8 mouse cellular contexts compared by ENCODE assay signal in the genomic region with DNA sequence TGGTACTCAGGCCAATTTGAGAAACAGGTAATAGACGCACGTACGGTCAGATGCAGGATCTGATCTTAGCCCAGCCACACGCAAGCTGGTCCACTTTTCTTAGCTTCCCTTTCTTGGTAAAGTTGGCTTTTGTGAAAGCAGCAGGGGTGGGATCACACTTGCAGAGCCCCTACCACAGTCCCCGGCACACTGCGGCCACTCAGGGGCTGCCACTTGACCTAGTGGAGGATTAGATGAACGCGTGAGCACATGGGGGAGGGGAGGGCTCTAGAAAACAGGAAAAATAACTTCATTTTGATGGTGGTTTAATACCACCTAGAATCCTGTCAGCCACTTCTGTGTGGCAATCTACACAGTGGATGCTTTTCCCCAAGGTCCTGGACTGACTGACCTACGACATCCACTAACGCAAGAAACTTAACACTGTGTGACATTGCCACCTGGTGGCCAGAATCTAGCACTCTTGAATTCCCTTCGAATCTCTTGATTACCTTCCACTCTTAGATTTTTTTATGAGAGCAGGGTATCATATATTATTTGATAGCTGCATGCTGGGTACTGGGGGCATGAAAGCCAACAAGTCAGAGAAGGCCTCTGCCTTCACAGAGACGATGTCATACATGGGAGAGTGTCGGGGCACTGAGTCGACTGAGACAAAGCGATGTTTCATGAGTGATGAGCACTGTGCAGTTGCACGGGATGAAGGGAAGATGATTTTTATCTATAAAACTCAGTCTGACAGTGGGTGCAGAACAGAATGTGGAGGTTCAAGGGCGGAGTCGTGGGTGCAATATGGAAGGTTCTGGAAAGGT.
DNase-seq lines count a peak whose midpoint lies in the region; ATAC-seq and TF ChIP-seq lines count a peak whose summit lies in the region.

No protein-coding gene starts in this region.

- peaks cover 4% of the 10 kb centered on the region; the same call in 1 of the 2 replicates for H3K4me1 ChIP-seq in forebrain, embryonic 10.5 days
- 0 out of 2 replicates have a peak, but pooled peaks cover 3% of the 10 kb centered on the region for H3K4me1 ChIP-seq in forebrain, embryonic 12.5 days
- peaks cover 3% of the 10 kb centered on the region; the same call in 1 of the 2 replicates for H3K4me1 ChIP-seq in embryonic facial prominence, embryonic 10.5 days
- H3K4me1 ChIP-seq in lung, postnatal 0 days (ENCODE audit: insufficient read depth, low read depth, low read length) = no peaks in the 10 kb centered on the region
- no peaks in the 10 kb centered on the region for H3K4me1 ChIP-seq in small intestine, adult 2 months (ENCODE audit: control insufficient read depth, insufficient read depth, insufficient read length, low read length)

- no peak overlapping the region for H3K4me3 ChIP-seq in forebrain, embryonic 10.5 days
- no peak overlapping the region for H3K4me3 ChIP-seq in forebrain, embryonic 12.5 days (replicated peaks)
- no peak overlapping the region for H3K4me3 ChIP-seq in embryonic facial prominence, embryonic 10.5 days
- H3K4me3 ChIP-seq in lung, postnatal 0 days (ENCODE audit: low read depth, low read length) = no peak overlapping the region
- no peak overlapping the region for H3K4me3 ChIP-seq in small intestine, adult 2 months (ENCODE audit: low read depth, low read length)

- H3K27ac ChIP-seq in forebrain, embryonic 10.5 days = no peak overlapping the region
- H3K27ac ChIP-seq in forebrain, embryonic 12.5 days = no peak overlapping the region
- H3K27ac ChIP-seq in embryonic facial prominence, embryonic 10.5 days (replicated peaks) = no peak overlapping the region
- no peak overlapping the region for H3K27ac ChIP-seq in lung, postnatal 0 days (ENCODE audit: low read length)
- no peak overlapping the region for H3K27ac ChIP-seq in small intestine, adult 2 months (ENCODE audit: insufficient read depth, low read depth, low read length)

- intact Hi-C loops in heart, postnatal 14 days (cut with DNase I) = loop anchor here (2.0 to 10.0 kb wide), 4 partner anchors 176 to 494 kb away; no protein-coding TSS in a partner anchor

- no peaks in the 10 kb centered on the region for H3K9me3 ChIP-seq in forebrain, embryonic 10.5 days
- no peaks in the 10 kb centered on the region for H3K9me3 ChIP-seq in forebrain, embryonic 12.5 days
- H3K9me3 ChIP-seq in embryonic facial prominence, embryonic 10.5 days = no peaks in the 10 kb centered on the region
- no peaks in the 10 kb centered on the region for H3K9me3 ChIP-seq in lung, postnatal 0 days (ENCODE audit: low read length)

- peak; percentile 65 for DNase-seq in forebrain, embryonic 10.5 days (ENCODE audit: extremely low spot score, low spot score)
- peak; percentile 43 for DNase-seq in adrenal gland, adult 8-10 months
- DNase-seq in embryonic facial prominence, embryonic 10.5 days (ENCODE audit: low spot score) = peak; percentile 72
- peak; percentile 70 to 81 for DNase-seq in heart, postnatal 14 days
- DNase-seq in kidney, postnatal 36 days = peak; percentile 77 to 87
- DNase-seq in lung, postnatal 0 days (ENCODE audit: low spot score) = peak; percentile 86

- no peak for TF ChIP-seq POLR2A in small intestine, adult 2 months (IDR thresholded peaks at IDR 0.05; ENCODE audit: low read depth, low read length)

- 66% methylated on average over 18 of the region's 18 CpGs for WGBS in forebrain, embryonic 10.5 days
- 63% methylated on average over 18 of the region's 18 CpGs for WGBS in forebrain, embryonic 12.5 days
- 65% methylated on average over 18 of the region's 18 CpGs for WGBS in embryonic facial prominence, embryonic 10.5 days
- 64% methylated on average over 18 of the region's 18 CpGs for WGBS in lung, postnatal 0 days
- WGBS in small intestine, adult 2 months = 69% methylated on average over 18 of the region's 18 CpGs

- no peaks in the 10 kb centered on the region for H3K36me3 ChIP-seq in forebrain, embryonic 10.5 days (replicated peaks)
- no peaks in the 10 kb centered on the region for H3K36me3 ChIP-seq in forebrain, embryonic 12.5 days (replicated peaks)
- no peaks in the 10 kb centered on the region for H3K36me3 ChIP-seq in embryonic facial prominence, embryonic 10.5 days (replicated peaks)
- H3K36me3 ChIP-seq in lung, postnatal 0 days (ENCODE audit: insufficient read depth, low read length) = no peaks in the 10 kb centered on the region
- no peaks in the 10 kb centered on the region for H3K36me3 ChIP-seq in small intestine, adult 2 months (ENCODE audit: control insufficient read depth, insufficient read depth, low read length)

- no peak overlapping the region for H3K4me2 ChIP-seq in forebrain, embryonic 12.5 days
- no peak overlapping the region for H3K4me2 ChIP-seq in lung, postnatal 0 days (replicated peaks; ENCODE audit: low read depth, low read length)

- peaks cover 18% of the 10 kb centered on the region for H3K27me3 ChIP-seq in forebrain, embryonic 10.5 days (ENCODE audit: poor library complexity, severe bottlenecking)
- H3K27me3 ChIP-seq in forebrain, embryonic 12.5 days = peaks cover 16% of the 10 kb centered on the region; the same call in 1 of the 2 replicates
- H3K27me3 ChIP-seq in embryonic facial prominence, embryonic 10.5 days (replicated peaks; ENCODE audit: low read depth, poor library complexity, severe bottlenecking) = peaks cover 8% of the 10 kb centered on the region; the same call in 1 of the 2 replicates
- H3K27me3 ChIP-seq in lung, postnatal 0 days (replicated peaks; ENCODE audit: insufficient read depth, low read length) = no peaks in the 10 kb centered on the region
- no peaks in the 10 kb centered on the region for H3K27me3 ChIP-seq in small intestine, adult 2 months (ENCODE audit: control insufficient read depth, insufficient read depth, low read length)

- no peak for ATAC-seq in forebrain, embryonic 12.5 days (ENCODE audit: low FRiP score)
- ATAC-seq in lung, postnatal 0 days = peak; percentile 78

- no peak for TF ChIP-seq EP300 in lung, postnatal 0 days (IDR thresholded peaks at IDR 0.05)

- TF ChIP-seq CTCF in lung, postnatal 0 days (IDR thresholded peaks at IDR 0.05) = peak; percentile 89
- TF ChIP-seq CTCF in small intestine, adult 2 months (IDR thresholded peaks at IDR 0.05; ENCODE audit: extremely low read depth, insufficient read length, insufficient replicate concordance, low read depth, low read length) = peak; percentile 24; the same call in 1 of the 2 replicates

- H3K9ac ChIP-seq in forebrain, embryonic 12.5 days = no peak overlapping the region
- H3K9ac ChIP-seq in lung, postnatal 0 days (replicated peaks; ENCODE audit: low read depth) = no peak overlapping the region
